Mouse (Mus musculus) cerebellum, adult 9-10 months (tissue): Measurements from ENCODE around the gene Mertk.

Experiments
- DNase-seq: peaks from one replicate; pipeline ENCODE4 v3.0.0; 2022

The Mertk gene

GRCm38 (mm10) chr2:128832611-128833010 is 133.9 kb downstream of the Mertk start:
- no peak for DNase-seq

GRCm38 (mm10) chr2:128833035-128833434 is 134.3 kb downstream of the Mertk start:
- DNase-seq = no peak

- DNase-seq = no peak
Measured at GRCm38 (mm10) chr2:128833435-128833834, 134.7 kb downstream of the Mertk start.

- no peak for DNase-seq
Measured at GRCm38 (mm10) chr2:128837531-128837930, 138.8 kb downstream of the Mertk start.

- DNase-seq = no peak
Measured at GRCm38 (mm10) chr2:128838611-128839010, 139.9 kb downstream of the Mertk start.

GRCm38 (mm10) chr2:128839501-128839900 is 140.7 kb downstream of the Mertk start:
- no peak for DNase-seq

GRCm38 (mm10) chr2:128842437-128842836 is 143.7 kb downstream of the Mertk start:
- DNase-seq = no peak

GRCm38 (mm10) chr2:128850036-128850435 is 151.3 kb downstream of the Mertk start:
- no peak for DNase-seq
